Mouse (Mus musculus): ENCODE measurements around the gene Fut8.
"Not testable (repeated sequence)": the region's sequence is repeated elsewhere in the genome, so short reads cannot be mapped to it uniquely, and the experiment has no call there.

Fut8 gene

DNA sequence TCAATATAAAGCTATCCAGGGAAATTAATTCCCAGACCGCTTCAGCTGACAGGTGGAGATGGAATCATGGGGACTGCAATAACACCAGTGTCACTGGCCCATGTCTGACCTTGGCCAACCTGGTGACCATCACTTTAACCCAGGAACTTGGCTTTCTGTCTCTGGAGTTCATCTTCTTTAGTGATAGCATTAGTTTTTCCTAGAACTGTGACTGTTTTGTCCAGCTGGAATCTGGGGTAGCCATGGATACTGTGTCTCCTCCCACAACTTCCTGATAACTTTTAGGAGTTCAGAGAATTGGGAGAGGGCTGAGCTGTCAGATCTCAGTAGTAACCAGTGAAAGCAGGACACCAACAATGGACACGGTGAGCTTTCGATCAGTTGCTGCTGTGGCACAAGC is 264.3 kb downstream of the Fut8 start:
- DNase-seq: no peak

DNA sequence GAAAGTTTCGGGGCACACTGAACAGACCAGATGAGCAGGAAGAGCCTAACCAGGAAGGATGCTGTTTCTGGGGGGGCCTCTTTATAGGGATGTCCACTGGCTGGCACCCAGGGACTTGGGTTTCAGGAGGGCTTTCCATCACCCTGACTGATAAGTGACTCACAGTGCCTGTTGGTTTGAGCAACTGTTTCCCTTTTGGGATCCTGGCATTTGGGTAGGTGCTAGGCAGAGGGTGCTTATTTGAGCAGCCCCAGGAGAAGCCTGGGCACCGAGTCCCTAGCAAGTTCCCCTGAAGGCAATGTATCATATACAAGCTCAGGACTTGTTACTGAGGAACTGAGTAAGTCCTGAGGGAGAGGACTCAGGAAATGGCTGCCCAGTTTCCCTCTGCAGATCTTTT is 267.5 kb downstream of the Fut8 start:
- no peak for DNase-seq

DNA sequence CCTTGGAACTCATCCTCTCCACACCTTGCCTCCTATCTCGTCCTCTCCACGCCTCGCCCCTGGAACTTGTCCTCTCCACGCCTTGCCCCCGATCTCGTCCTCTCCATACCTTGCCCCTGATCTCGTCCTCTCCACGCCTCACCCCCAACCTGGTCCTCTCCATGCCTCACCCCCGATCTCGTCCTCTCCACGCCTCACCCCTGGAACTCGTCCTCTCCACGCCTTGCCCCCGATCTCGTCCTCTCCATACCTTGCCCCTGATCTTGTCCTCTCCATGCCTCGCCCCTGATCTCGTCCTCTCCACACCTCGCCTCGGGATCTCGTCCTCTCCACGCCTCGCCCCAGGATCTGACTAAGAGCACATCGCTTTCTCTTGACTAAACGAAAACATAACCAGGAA is 269.8 kb downstream of the Fut8 start:
- DNase-seq: no peak

DNA sequence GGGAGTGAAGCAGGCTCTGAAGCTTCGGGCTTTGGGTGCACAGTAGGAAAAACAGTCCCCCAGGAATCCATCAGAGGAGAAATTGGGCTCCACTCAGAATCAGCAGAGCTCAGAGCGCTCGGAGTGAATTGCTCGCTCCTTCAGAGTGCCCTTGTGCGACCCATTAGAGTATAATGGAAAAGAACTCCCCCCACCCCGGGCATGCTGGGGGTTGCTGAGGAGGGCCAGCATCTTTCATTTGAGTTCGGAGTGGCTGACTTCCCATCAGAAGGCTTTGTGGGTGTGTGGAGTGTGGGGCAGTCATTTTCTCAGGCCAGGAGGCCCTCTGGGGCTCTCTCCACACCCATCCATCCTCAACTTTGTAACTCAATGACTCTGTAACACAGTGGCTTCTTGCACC is 272.8 kb downstream of the Fut8 start:
- no peak for DNase-seq

DNA sequence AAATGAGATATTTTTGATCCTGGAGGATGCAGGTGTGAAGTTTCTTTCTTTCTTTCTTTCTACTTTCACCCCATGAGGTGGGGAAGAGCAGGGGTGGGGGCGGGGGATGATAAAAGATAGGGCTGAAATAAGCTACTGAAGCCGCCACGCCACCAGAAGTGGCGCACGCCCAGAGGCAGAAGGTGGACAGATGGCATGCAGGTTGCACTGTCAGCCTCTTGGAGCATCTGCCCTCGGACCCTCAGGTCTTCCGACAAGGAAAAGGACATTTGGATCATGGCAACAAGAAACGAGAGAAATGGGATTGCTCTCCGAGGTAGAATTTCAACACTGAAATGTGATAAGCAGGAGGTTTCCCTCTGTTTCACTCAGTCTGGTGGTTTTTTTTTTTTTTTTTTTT is 273.3 kb downstream of the Fut8 start:
- no peak for DNase-seq

DNA sequence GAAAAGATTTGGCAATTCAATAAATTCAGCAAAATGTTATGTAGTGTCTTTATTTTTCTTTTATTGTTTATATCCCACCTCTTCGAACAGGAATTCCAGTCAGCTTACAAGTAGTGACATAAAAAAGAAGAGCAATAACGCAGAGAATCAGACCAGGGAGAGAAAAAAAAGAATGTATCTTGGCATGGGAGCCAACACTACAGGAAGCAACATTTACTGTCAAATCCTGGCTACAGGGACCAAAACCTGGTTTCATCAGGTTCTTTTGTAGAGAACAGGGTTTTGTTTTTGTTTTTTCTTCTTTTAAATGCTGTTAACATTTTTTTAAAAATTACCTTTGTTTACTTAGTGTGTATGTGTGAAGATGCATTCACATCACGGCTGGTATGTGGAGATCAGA is 273.7 kb downstream of the Fut8 start:
- no peak for DNase-seq

DNA sequence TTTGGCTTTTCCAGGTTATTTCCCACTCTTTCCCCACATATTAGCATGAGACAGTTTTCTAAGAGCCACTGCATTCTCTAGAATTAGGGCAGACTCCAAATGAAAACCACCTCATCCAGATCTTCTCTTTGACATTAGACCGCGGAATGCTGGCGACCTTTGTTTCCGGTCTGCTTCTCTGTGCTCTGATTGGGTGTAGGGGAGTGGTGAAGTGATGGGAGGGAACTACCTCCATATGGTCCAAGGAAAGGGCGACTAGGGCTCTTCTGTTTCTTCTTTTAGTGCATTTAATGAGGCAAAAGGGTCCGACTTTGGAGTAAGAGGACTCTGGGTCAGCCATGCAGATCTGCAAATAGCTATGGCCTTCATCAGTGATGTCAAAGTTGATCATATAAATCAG is 278.9 kb downstream of the Fut8 start:
- no peak for DNase-seq

DNA sequence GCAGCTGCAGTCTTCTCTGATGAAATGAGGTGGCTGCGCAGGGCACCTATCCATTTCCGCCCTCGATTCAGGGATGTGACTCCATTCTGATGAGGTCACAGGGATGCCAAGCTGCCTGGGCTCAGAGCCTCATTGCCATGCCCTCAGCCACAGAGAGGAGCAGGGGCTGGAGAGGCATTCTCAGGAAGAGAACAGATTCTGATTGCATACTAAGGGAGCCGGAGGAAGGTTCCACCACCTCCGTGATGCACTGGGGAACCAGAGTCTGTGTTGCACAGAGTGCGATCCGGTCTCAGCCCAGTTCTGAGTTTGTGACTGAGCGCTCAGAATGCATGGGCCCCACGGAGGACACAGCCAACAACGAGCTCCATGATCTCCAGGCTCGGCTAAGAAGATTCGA is 279.8 kb downstream of the Fut8 start:
- no peak for DNase-seq

DNA sequence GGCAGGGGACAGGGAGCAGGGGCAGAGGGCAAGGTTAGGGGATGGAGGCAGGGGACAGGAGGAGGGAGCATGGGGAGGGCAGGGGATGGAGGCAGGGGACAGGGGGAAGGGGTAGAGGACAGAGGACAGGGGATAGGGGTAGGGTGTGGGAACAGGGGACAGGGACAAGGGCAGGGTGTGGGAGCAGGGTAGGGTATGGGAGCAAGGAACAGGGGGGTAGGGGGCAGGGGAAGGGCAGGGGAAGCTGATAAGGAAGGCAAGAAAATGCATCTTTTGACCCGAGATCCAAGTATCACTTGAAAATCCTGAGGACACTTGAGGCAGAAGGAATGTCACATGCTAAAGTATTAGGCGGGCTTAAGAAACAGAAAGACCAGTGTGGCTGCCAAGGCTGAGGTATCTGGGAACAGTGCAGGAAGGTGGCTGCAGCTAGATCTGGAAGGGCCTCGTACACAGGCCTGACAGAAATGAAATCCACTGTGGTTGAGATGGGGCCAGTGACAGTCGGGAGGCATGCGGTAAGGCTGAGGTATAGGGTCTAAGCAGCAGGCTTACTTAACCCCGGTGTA is 281.7 kb downstream of the Fut8 start:
- peak; percentile 27 to 33 for DNase-seq

DNA sequence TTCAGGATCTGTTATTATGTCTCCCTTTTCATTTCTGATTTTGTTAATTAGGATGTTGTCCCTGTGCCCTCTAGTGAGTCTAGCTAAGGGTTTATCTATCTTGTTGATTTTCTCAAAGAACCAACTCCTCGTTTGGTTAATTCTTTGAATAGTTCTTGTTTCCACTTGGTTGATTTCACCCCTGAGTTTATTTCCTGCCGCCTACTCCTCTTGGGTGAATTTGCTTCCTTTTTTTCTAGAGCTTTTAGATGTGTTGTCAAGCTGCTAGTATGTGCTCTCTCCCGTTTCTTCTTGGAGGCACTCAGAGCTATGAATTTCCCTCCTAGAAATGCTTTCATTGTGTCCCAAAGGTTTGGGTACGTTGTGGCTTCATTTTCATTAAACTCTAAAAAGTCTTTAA is 286.1 kb downstream of the Fut8 start:
- DNase-seq: not testable (repeated sequence)

All from lung, postnatal 4 days (tissue).